Mouse (Mus musculus) neural tube, embryonic 10.5 days (tissue): Measurements from ENCODE around the gene Ddx43.

Experiments used
- DNase-seq: peaks from one replicate; pipeline ENCODE4 v3.0.0-alpha.2; 2017; ENCODE audit warnings: low spot score; ENCODE audit errors: extremely low spot score

The Ddx43 gene

GRCm38 (mm10) chr9:78372827-78373504, 22.6 kb upstream of the Ddx43 start:
- DNase-seq = no peak

GRCm38 (mm10) chr9:78374397-78374796, 21.2 kb upstream of the Ddx43 start:
- no peak for DNase-seq

- DNase-seq = no peak
Observed at GRCm38 (mm10) chr9:78374885-78375389, 20.6 kb upstream of the Ddx43 start.

GRCm38 (mm10) chr9:78375486-78375885, 20.1 kb upstream of the Ddx43 start:
- DNase-seq = no peak

GRCm38 (mm10) chr9:78377546-78377945, 18.0 kb upstream of the Ddx43 start:
- peak; percentile 15 for DNase-seq

- DNase-seq = peak; percentile 49
Observed at GRCm38 (mm10) chr9:78378113-78378785, 17.3 kb upstream of the Ddx43 start, which contains the start of gene Ooep. Ooep (minus strand) TSS chr9:78378725.

GRCm38 (mm10) chr9:78385893-78386292, 9.7 kb upstream of the Ddx43 start:
- no peak for DNase-seq

GRCm38 (mm10) chr9:78386947-78387346, 8.6 kb upstream of the Ddx43 start:
- no peak for DNase-seq

- DNase-seq = no peak
Observed at GRCm38 (mm10) chr9:78389981-78390380, 5.6 kb upstream of the Ddx43 start.

GRCm38 (mm10) chr9:78393741-78394140, 1.8 kb upstream of the Ddx43 start:
- DNase-seq = no peak

GRCm38 (mm10) chr9:78394602-78395001, 975 bp upstream of the Ddx43 start:
- no peak for DNase-seq

GRCm38 (mm10) chr9:78395244-78395629, 340 bp upstream of the Ddx43 start:
- DNase-seq = no peak

GRCm38 (mm10) chr9:78396517-78396916, 940 bp downstream of the Ddx43 start:
- DNase-seq = no peak

- DNase-seq = no peak
Observed at GRCm38 (mm10) chr9:78400570-78400969, 5.0 kb downstream of the Ddx43 start.

GRCm38 (mm10) chr9:78401596-78401995, 6.0 kb downstream of the Ddx43 start:
- no peak for DNase-seq

GRCm38 (mm10) chr9:78427362-78427781, 31.8 kb downstream of the Ddx43 start:
- peak; percentile 21 for DNase-seq

GRCm38 (mm10) chr9:78428185-78428584, 32.6 kb downstream of the Ddx43 start:
- no peak for DNase-seq

GRCm38 (mm10) chr9:78428870-78429432, 33.4 kb downstream of the Ddx43 start:
- no peak for DNase-seq

- no peak for DNase-seq
Observed at GRCm38 (mm10) chr9:78429551-78429950, 34.0 kb downstream of the Ddx43 start.

- no peak for DNase-seq
Observed at GRCm38 (mm10) chr9:78430486-78430885, 34.9 kb downstream of the Ddx43 start.

- DNase-seq = no peak
Observed at GRCm38 (mm10) chr9:78432471-78432870, 36.9 kb downstream of the Ddx43 start.

GRCm38 (mm10) chr9:78439426-78439825, 43.8 kb downstream of the Ddx43 start:
- DNase-seq = no peak

- DNase-seq = no peak
Observed at GRCm38 (mm10) chr9:78442237-78442578, 46.6 kb downstream of the Ddx43 start.
